Comparison of ENCODE assay signal across 26 mouse cellular contexts in genomic region chr2:180392846-180393700, GRCm38 (mm10). TPM values are rescaled to one million over a fixed set of nuclear protein-coding genes. Genes with fewer than 3 reads are reported as not detected.
DNase-seq lines count a peak whose midpoint lies in the region; ATAC-seq and TF ChIP-seq lines count a peak whose summit lies in the region.
"Had no signal": no experiment of that assay in that cellular context is flagged by ENCODE, and none has a peak within 500 bp of the region (broad histone marks: within the 10 kb centered on the region; RNA-seq: fewer than 3 reads in every experiment).

No protein-coding gene starts in this region.

- DNase-seq in gastrocnemius, adult 2 months: peak; percentile 86
- DNase-seq in gastrocnemius, postnatal 4 days (ENCODE audit: low spot score in 2 of 2): no peak
- DNase-seq in heart, adult 18-20 months: peak; percentile 58 to 81
- peak; percentile 73 for DNase-seq in heart, postnatal 4 days
- DNase-seq in left cerebral cortex, postnatal 14 days (ENCODE audit: low spot score in 2 of 2): no peak
- no peak for DNase-seq in kidney, adult 2 months
- no peak for DNase-seq in urinary bladder, postnatal 14 days (ENCODE audit: low spot score)
- DNase-seq: adrenal gland, postnatal 14 days; cerebellum, postnatal 25 days; kidney, adult 11 months; lung, adult 18-20 months; lung, postnatal 14 days; midbrain, embryonic 14.5 days; right cerebral cortex, postnatal 14 days; thymus, adult 2 months had no signal

- H3K36me3 ChIP-seq in heart, embryonic 13.5 days: peaks cover 68% of the 10 kb centered on the region
- no peaks in the 10 kb centered on the region for H3K36me3 ChIP-seq in kidney, adult 2 months (ENCODE audit: control insufficient read depth, insufficient read depth, low read length)
- H3K36me3 ChIP-seq: forebrain, embryonic 15.5 days; G1E; hindbrain, embryonic 10.5 days; neural tube, embryonic 15.5 days had no signal

- no peak for TF ChIP-seq POLR2A in kidney, adult 2 months (IDR thresholded peaks at IDR 0.05; ENCODE audit: low read depth, low read length)

- WGBS in heart, embryonic 13.5 days: 24% methylated on average over 16 of the region's 16 CpGs
- WGBS in kidney, adult 2 months: 48% methylated on average over 16 of the region's 16 CpGs

- H3K27me3 ChIP-seq in heart, embryonic 13.5 days (replicated peaks): peaks cover 9% of the 10 kb centered on the region; the same call in 1 of the 2 replicates
- H3K27me3 ChIP-seq in kidney, adult 2 months (replicated peaks; ENCODE audit: control insufficient read depth, insufficient read depth, low read length): no peaks in the 10 kb centered on the region

- H3K4me1 ChIP-seq in heart, embryonic 13.5 days: peaks cover 77% of the 10 kb centered on the region
- H3K4me1 ChIP-seq in kidney, adult 2 months (ENCODE audit: control insufficient read depth, insufficient read depth, low read length): no peaks in the 10 kb centered on the region
- H3K4me1 ChIP-seq: forebrain, embryonic 15.5 days; neural tube, embryonic 15.5 days had no signal

- no peaks in the 10 kb centered on the region for H3K9me3 ChIP-seq in heart, embryonic 13.5 days
- H3K9me3 ChIP-seq: forebrain, embryonic 15.5 days; G1E; hindbrain, embryonic 10.5 days; neural tube, embryonic 15.5 days had no signal

- H3K9ac ChIP-seq in heart, embryonic 13.5 days: peak overlapping the region; percentile 99
- H3K9ac ChIP-seq: forebrain, embryonic 15.5 days; neural tube, embryonic 15.5 days had no signal

- intact Hi-C loops in gastrocnemius, adult 2 months (cut with DNase I): no loop called here
- intact Hi-C loops in left cerebral cortex, postnatal 14 days (cut with DNase I): no loop called here

- no peak for ATAC-seq in heart, embryonic 13.5 days (ENCODE audit: extremely low read depth, insufficient number of reproducible peaks, low FRiP score, low TSS enrichment)
- ATAC-seq: activated CD4-positive, CD25-positive, alpha-beta regulatory T cell, adult 4 months; forebrain, embryonic 15.5 days had no signal

- peak overlapping the region; percentile 91 for H3K27ac ChIP-seq in gastrocnemius, adult 2 months
- H3K27ac ChIP-seq in heart, embryonic 13.5 days (replicated peaks): peak overlapping the region; percentile 91
- no peak overlapping the region for H3K27ac ChIP-seq in kidney, adult 2 months (ENCODE audit: insufficient read depth, low read depth, low read length)
- H3K27ac ChIP-seq: forebrain, embryonic 15.5 days; hindbrain, embryonic 10.5 days; kidney, postnatal 0 days; neural tube, embryonic 15.5 days had no signal

- H3K4me2 ChIP-seq in heart, embryonic 13.5 days: peak overlapping the region; percentile 88
- H3K4me2 ChIP-seq: forebrain, embryonic 15.5 days; liver, embryonic 11.5 days; neural tube, embryonic 15.5 days had no signal

- peak overlapping the region; percentile 46 for H3K4me3 ChIP-seq in gastrocnemius, adult 2 months
- peak overlapping the region; percentile 85 for H3K4me3 ChIP-seq in heart, embryonic 13.5 days
- H3K4me3 ChIP-seq in kidney, adult 2 months (ENCODE audit: insufficient read depth, low read depth, low read length): no peak overlapping the region
- H3K4me3 ChIP-seq: forebrain, embryonic 15.5 days; hindbrain, embryonic 10.5 days; neural tube, embryonic 15.5 days had no signal

- TF ChIP-seq CTCF in gastrocnemius, adult 2 months (IDR thresholded peaks at IDR 0.05): no peak
- TF ChIP-seq CTCF in kidney, adult 2 months (conservative IDR thresholded peaks at IDR 0.05; ENCODE audit: insufficient read depth, insufficient read length, low read depth, low read length): no peak

RNA-seq across cellular contexts. Expression of gene Gata5, which starts 58.6 kb away (rescaled TPM):
- total RNA-seq in gastrocnemius, adult 2 months (2021): not detected
- under 1 TPM in 1 of 2 experiments, not detected in 1; 0.08 TPM for total RNA-seq in gastrocnemius, postnatal 4 days (2021)
- under 1 TPM; 0.35 to 0.80 TPM for total RNA-seq in heart, adult 18-20 months (2021)
- polyA plus RNA-seq in heart, embryonic 13.5 days (2015; fragmentation: Nextera tagmentation; extraction: Ambion mirVana): 11.8 and 14.7 TPM in 2 replicates
- total RNA-seq in heart, postnatal 4 days (2021): 1 to 10 TPM; 1.6 to 2.5 TPM
- total RNA-seq in left cerebral cortex, postnatal 14 days (2021): not detected
- 1.2 TPM in 2 replicates for polyA plus RNA-seq in kidney, adult 2 months (2012; rRNA removed)
- total RNA-seq: layer of hippocampus, postnatal 25 days; left cerebral cortex, postnatal 10 days; megakaryocyte, adult 5-6 weeks had no signal
- polyA plus RNA-seq: activated CD4-positive, CD25-positive, alpha-beta regulatory T cell, adult 4 months; forebrain, embryonic 15.5 days; G1E; midbrain, embryonic 14.5 days had no signal

Comparison
In these comparisons a context has a peak if more than half of its experiments do, and no peak if none do; other contexts are left out.
1. DNase-seq: peak in gastrocnemius, adult 2 months (single experiment), heart, adult 18-20 months (2 of 2) and heart, postnatal 4 days (single experiment); none in gastrocnemius, postnatal 4 days (0 of 2), left cerebral cortex, postnatal 14 days (0 of 2), kidney, adult 2 months (single experiment) and urinary bladder, postnatal 14 days (single experiment).